11 mouse cellular contexts compared by ENCODE assay signal in genomic region chr6:94680760-94681445, GRCm38 (mm10). TPM values are rescaled to one million over a fixed set of nuclear protein-coding genes. Genes with fewer than 3 reads are reported as not detected.
A peak's percentile ranks its signal among the peaks of the same experiment; 100 is the strongest.
DNase-seq lines count a peak whose midpoint lies in the region; ATAC-seq lines count a peak whose summit lies in the region.
"Had no signal": no experiment of that assay in that cellular context is flagged by ENCODE, and none has a peak within 500 bp of the region (broad histone marks: within the 10 kb centered on the region; RNA-seq: fewer than 3 reads in every experiment).

No protein-coding gene starts in this region.

- DNase-seq in heart, postnatal 4 days: no peak
- DNase-seq in neural tube, embryonic 10.5 days (ENCODE audit: extremely low spot score, low spot score): no peak
- DNase-seq in cerebellum, adult 11-12 months: no peak
- DNase-seq in right cerebral cortex, postnatal 36 days (ENCODE audit: low spot score in 2 of 2): no peak
- DNase-seq: cerebellum, adult 2 months had no signal

- no peak overlapping the region for H3K27ac ChIP-seq in heart, embryonic 16.5 days (ENCODE audit: low read length)
- no peak overlapping the region for H3K27ac ChIP-seq in neural tube, embryonic 13.5 days (replicated peaks)
- 0 out of 2 replicates have a peak overlapping the region, but pooled peaks have one; percentile 64 for H3K27ac ChIP-seq in neural tube, embryonic 15.5 days (replicated peaks)
- H3K27ac ChIP-seq: limb, embryonic 13.5 days; midbrain, embryonic 12.5 days had no signal

- no peak overlapping the region for H3K4me2 ChIP-seq in heart, embryonic 16.5 days (ENCODE audit: low read depth, low read length)
- H3K4me2 ChIP-seq in neural tube, embryonic 13.5 days: 0 out of 2 replicates have a peak overlapping the region, but pooled peaks have one; percentile 30
- H3K4me2 ChIP-seq in neural tube, embryonic 15.5 days: 0 out of 2 replicates have a peak overlapping the region, but pooled peaks have one; percentile 5
- H3K4me2 ChIP-seq: midbrain, embryonic 12.5 days had no signal

- no peak overlapping the region for H3K4me3 ChIP-seq in heart, embryonic 16.5 days (ENCODE audit: low read length)
- no peak overlapping the region for H3K4me3 ChIP-seq in neural tube, embryonic 13.5 days
- no peak overlapping the region for H3K4me3 ChIP-seq in neural tube, embryonic 15.5 days (replicated peaks)
- H3K4me3 ChIP-seq: limb, embryonic 13.5 days; midbrain, embryonic 12.5 days had no signal

- H3K27me3 ChIP-seq in heart, embryonic 16.5 days (ENCODE audit: control insufficient read depth, insufficient read depth, low read length): no peaks in the 10 kb centered on the region
- H3K27me3 ChIP-seq in neural tube, embryonic 13.5 days: peaks cover 3% of the 10 kb centered on the region; the same call in 1 of the 2 replicates
- no peaks in the 10 kb centered on the region for H3K27me3 ChIP-seq in neural tube, embryonic 15.5 days (replicated peaks)
- H3K27me3 ChIP-seq: midbrain, embryonic 12.5 days had no signal

- no peaks in the 10 kb centered on the region for H3K9me3 ChIP-seq in heart, embryonic 16.5 days (replicated peaks; ENCODE audit: control insufficient read depth, low read length)
- H3K9me3 ChIP-seq in neural tube, embryonic 13.5 days: no peaks in the 10 kb centered on the region
- H3K9me3 ChIP-seq in neural tube, embryonic 15.5 days (replicated peaks): no peaks in the 10 kb centered on the region
- H3K9me3 ChIP-seq: limb, embryonic 13.5 days; midbrain, embryonic 12.5 days had no signal

- no peak overlapping the region for H3K9ac ChIP-seq in heart, embryonic 16.5 days (ENCODE audit: low read length)
- peak overlapping the region; percentile 5; the same call in 1 of the 2 replicates for H3K9ac ChIP-seq in neural tube, embryonic 13.5 days
- no peak overlapping the region for H3K9ac ChIP-seq in neural tube, embryonic 15.5 days (replicated peaks)
- H3K9ac ChIP-seq: midbrain, embryonic 12.5 days had no signal

- WGBS in heart, embryonic 16.5 days: 64% methylated on average over 5 of the region's 5 CpGs
- 37% methylated on average over 5 of the region's 5 CpGs for WGBS in neural tube, embryonic 13.5 days
- WGBS in neural tube, embryonic 15.5 days: 42% methylated on average over 5 of the region's 5 CpGs

- peaks cover 63% of the 10 kb centered on the region for H3K4me1 ChIP-seq in heart, embryonic 16.5 days (ENCODE audit: control insufficient read depth, insufficient read depth, low read length)
- peaks cover 80% of the 10 kb centered on the region for H3K4me1 ChIP-seq in neural tube, embryonic 13.5 days (replicated peaks)
- H3K4me1 ChIP-seq in neural tube, embryonic 15.5 days: peaks cover 69% of the 10 kb centered on the region

- H3K36me3 ChIP-seq in heart, embryonic 16.5 days (ENCODE audit: control insufficient read depth, insufficient read depth): no peaks in the 10 kb centered on the region
- H3K36me3 ChIP-seq in neural tube, embryonic 13.5 days: no peaks in the 10 kb centered on the region
- H3K36me3 ChIP-seq in neural tube, embryonic 15.5 days: no peaks in the 10 kb centered on the region
- H3K36me3 ChIP-seq: limb, embryonic 13.5 days; midbrain, embryonic 12.5 days had no signal

- 0 out of 2 replicates have a peak, but pooled peaks have one; percentile 11 for ATAC-seq in heart, embryonic 16.5 days (replicated peaks; ENCODE audit: extremely low read depth, insufficient read depth, low FRiP score)
- ATAC-seq in neural tube, embryonic 13.5 days (ENCODE audit: low read depth): no peak
- peak; percentile 20 for ATAC-seq in granulocyte monocyte progenitor cell, adult 5-6 weeks (replicated peaks; ENCODE audit: poor library complexity, severe bottlenecking)
- no peak for ATAC-seq in neural tube, embryonic 15.5 days (ENCODE audit: low FRiP score)

RNA-seq across cellular contexts. Expression of gene Lrig1, which starts 19.1 kb away (rescaled TPM):
- 7.7 and 8.9 TPM in 2 replicates for polyA plus RNA-seq in heart, embryonic 16.5 days (2015; fragmentation: Nextera tagmentation; extraction: Ambion mirVana)
- 10 to 100 TPM; 25.0 to 26.9 TPM for total RNA-seq in heart, postnatal 4 days (2021)
- polyA plus RNA-seq in neural tube, embryonic 13.5 days (2015; fragmentation: Nextera tagmentation; extraction: Ambion mirVana): 10.5 and 12.9 TPM in 2 replicates
- 0.37 and 2.0 TPM in 2 replicates for total RNA-seq in granulocyte monocyte progenitor cell, adult 5-6 weeks (2014; fragmentation: Nextera tagmentation)
- total RNA-seq in granulocyte monocyte progenitor cell, adult 5-6 weeks (2017): not detected in 2 replicates
- polyA plus RNA-seq in neural tube, embryonic 15.5 days (2015; fragmentation: Nextera tagmentation; extraction: Ambion mirVana): 14.5 and 15.0 TPM in 2 replicates

Comparison
In these comparisons a context has a peak if more than half of its experiments do, and no peak if none do; other contexts are left out.
1. ATAC-seq: peak in heart, embryonic 16.5 days (single experiment) and granulocyte monocyte progenitor cell, adult 5-6 weeks (single experiment); none in neural tube, embryonic 13.5 days (single experiment) and neural tube, embryonic 15.5 days (single experiment).